Mouse (Mus musculus): ENCODE measurements around the gene Trdmt1. TPM values are rescaled to one million over a fixed set of nuclear protein-coding genes. Genes with fewer than 3 reads are reported as not detected.

Gene Trdmt1
- total and polyA plus RNA-seq, 2 experiments from 2014 or later = 10.3 to 19.0 TPM

GRCm38 (mm10) chr2:13522106-13522505, 22.4 kb downstream of the Trdmt1 start:
- no peak for DNase-seq (ENCODE audit: low spot score)
- Histone ChIP-seq H3K9ac (replicated peaks; ENCODE audit: low read depth, low read length) (no peak overlapping the region), H3K4me3 (ENCODE audit: low read depth, low read length) (no peak overlapping the region), H3K4me1 (ENCODE audit: control insufficient read depth, insufficient read depth) (0 out of 2 replicates have a peak, but pooled peaks cover 2% of the 10 kb centered on the region), H3K36me3 (replicated peaks; ENCODE audit: control insufficient read depth, insufficient read depth, low read length) (peaks cover 14% of the 10 kb centered on the region), H3K27ac (ENCODE audit: low read depth) (no peak overlapping the region), H3K4me2 (ENCODE audit: low read depth, low read length) (no peak overlapping the region), H3K9me3 (replicated peaks; ENCODE audit: control insufficient read depth, low read length) (no peaks in the 10 kb centered on the region), H3K27me3 (ENCODE audit: control insufficient read depth, insufficient read depth, low read length) (no peaks in the 10 kb centered on the region)
- TF ChIP-seq CTCF (IDR thresholded peaks at IDR 0.05; ENCODE audit: low read depth) (no peak), EP300 (IDR thresholded peaks at IDR 0.05; ENCODE audit: low read depth) (no peak)
- WGBS = 34% methylated on average over 8 of the region's 8 CpGs
- no peak for ATAC-seq (ENCODE audit: insufficient read depth, low read depth)

- no peaks in the 10 kb centered on the region for H3K9me3 ChIP-seq (replicated peaks; ENCODE audit: control insufficient read depth, low read length)
- H3K4me2 ChIP-seq (ENCODE audit: low read depth, low read length) = no peak overlapping the region
- H3K9ac ChIP-seq (replicated peaks; ENCODE audit: low read depth, low read length) = no peak overlapping the region
- no peak for TF ChIP-seq EP300 (IDR thresholded peaks at IDR 0.05; ENCODE audit: low read depth)
- TF ChIP-seq CTCF (IDR thresholded peaks at IDR 0.05; ENCODE audit: low read depth) = no peak
- H3K27me3 ChIP-seq (ENCODE audit: control insufficient read depth, insufficient read depth, low read length) = no peaks in the 10 kb centered on the region
- WGBS = 59% methylated on average over 4 of the region's 4 CpGs
- ATAC-seq (ENCODE audit: insufficient read depth, low read depth) (no peak), DNase-seq (ENCODE audit: low spot score) (no peak)
- H3K4me3 ChIP-seq (ENCODE audit: low read depth, low read length) = no peak overlapping the region
- no peak overlapping the region for H3K27ac ChIP-seq (ENCODE audit: low read depth)
- H3K4me1 ChIP-seq (ENCODE audit: control insufficient read depth, insufficient read depth) = no peaks in the 10 kb centered on the region
- H3K36me3 ChIP-seq (replicated peaks; ENCODE audit: control insufficient read depth, insufficient read depth, low read length) = peaks cover 41% of the 10 kb centered on the region
These were observed 29.5 kb downstream of the Trdmt1 start for GRCm38 (mm10) chr2:13514949-13515348.

- Histone ChIP-seq H3K4me2 (ENCODE audit: low read depth, low read length) (no peak overlapping the region), H3K4me1 (ENCODE audit: control insufficient read depth, insufficient read depth) (no peaks in the 10 kb centered on the region), H3K27me3 (ENCODE audit: control insufficient read depth, insufficient read depth, low read length) (no peaks in the 10 kb centered on the region), H3K4me3 (ENCODE audit: low read depth, low read length) (no peak overlapping the region), H3K27ac (ENCODE audit: low read depth) (no peak overlapping the region), H3K9ac (replicated peaks; ENCODE audit: low read depth, low read length) (no peak overlapping the region), H3K9me3 (replicated peaks; ENCODE audit: control insufficient read depth, low read length) (no peaks in the 10 kb centered on the region), H3K36me3 (replicated peaks; ENCODE audit: control insufficient read depth, insufficient read depth, low read length) (no peaks in the 10 kb centered on the region)
- TF ChIP-seq CTCF (IDR thresholded peaks at IDR 0.05; ENCODE audit: low read depth) = no peak
- no peak for TF ChIP-seq EP300 (IDR thresholded peaks at IDR 0.05; ENCODE audit: low read depth)
- 86% methylated on average over 2 of the region's 2 CpGs for WGBS
- DNase-seq (ENCODE audit: low spot score) (no peak), ATAC-seq (ENCODE audit: insufficient read depth, low read depth) (no peak)
These were observed 41.8 kb downstream of the Trdmt1 start for GRCm38 (mm10) chr2:13502717-13503116.

- no peaks in the 10 kb centered on the region for H3K4me1 ChIP-seq (ENCODE audit: control insufficient read depth, insufficient read depth)
- no peak overlapping the region for H3K27ac ChIP-seq (ENCODE audit: low read depth)
- no peaks in the 10 kb centered on the region for H3K9me3 ChIP-seq (replicated peaks; ENCODE audit: control insufficient read depth, low read length)
- no peak overlapping the region for H3K4me3 ChIP-seq (ENCODE audit: low read depth, low read length)
- ATAC-seq (ENCODE audit: insufficient read depth, low read depth) (no peak), DNase-seq (ENCODE audit: low spot score) (no peak)
- no peaks in the 10 kb centered on the region for H3K27me3 ChIP-seq (ENCODE audit: control insufficient read depth, insufficient read depth, low read length)
- TF ChIP-seq CTCF (IDR thresholded peaks at IDR 0.05; ENCODE audit: low read depth) = no peak
- no peak for TF ChIP-seq EP300 (IDR thresholded peaks at IDR 0.05; ENCODE audit: low read depth)
- 54% methylated on average over 5 of the region's 5 CpGs for WGBS
- no peaks in the 10 kb centered on the region for H3K36me3 ChIP-seq (replicated peaks; ENCODE audit: control insufficient read depth, insufficient read depth, low read length)
- no peak overlapping the region for H3K4me2 ChIP-seq (ENCODE audit: low read depth, low read length)
- H3K9ac ChIP-seq (replicated peaks; ENCODE audit: low read depth, low read length) = no peak overlapping the region
These were observed 42.9 kb downstream of the Trdmt1 start for GRCm38 (mm10) chr2:13501553-13501952.

GRCm38 (mm10) chr2:13500298-13500999, 44.0 kb downstream of the Trdmt1 start:
- Histone ChIP-seq H3K4me3 (ENCODE audit: low read depth, low read length) (no peak overlapping the region), H3K4me2 (ENCODE audit: low read depth, low read length) (no peak overlapping the region), H3K9me3 (replicated peaks; ENCODE audit: control insufficient read depth, low read length) (no peaks in the 10 kb centered on the region), H3K4me1 (ENCODE audit: control insufficient read depth, insufficient read depth) (no peaks in the 10 kb centered on the region), H3K27ac (ENCODE audit: low read depth) (no peak overlapping the region), H3K27me3 (ENCODE audit: control insufficient read depth, insufficient read depth, low read length) (no peaks in the 10 kb centered on the region), H3K36me3 (replicated peaks; ENCODE audit: control insufficient read depth, insufficient read depth, low read length) (no peaks in the 10 kb centered on the region), H3K9ac (replicated peaks; ENCODE audit: low read depth, low read length) (no peak overlapping the region)
- ATAC-seq (ENCODE audit: insufficient read depth, low read depth) (no peak), DNase-seq (ENCODE audit: low spot score) (no peak)
- 60% methylated on average over 5 of the region's 5 CpGs for WGBS
- TF ChIP-seq CTCF (IDR thresholded peaks at IDR 0.05; ENCODE audit: low read depth) (no peak), EP300 (IDR thresholded peaks at IDR 0.05; ENCODE audit: low read depth) (no peak)

- no peak overlapping the region for H3K9ac ChIP-seq (replicated peaks; ENCODE audit: low read depth, low read length)
- TF ChIP-seq CTCF (IDR thresholded peaks at IDR 0.05; ENCODE audit: low read depth) (no peak), EP300 (IDR thresholded peaks at IDR 0.05; ENCODE audit: low read depth) (no peak)
- WGBS = 75% methylated on average over 7 of the region's 7 CpGs
- no peak for DNase-seq (ENCODE audit: low spot score)
- no peak for ATAC-seq (ENCODE audit: insufficient read depth, low read depth)
- no peaks in the 10 kb centered on the region for H3K27me3 ChIP-seq (ENCODE audit: control insufficient read depth, insufficient read depth, low read length)
- no peaks in the 10 kb centered on the region for H3K4me1 ChIP-seq (ENCODE audit: control insufficient read depth, insufficient read depth)
- H3K4me3 ChIP-seq (ENCODE audit: low read depth, low read length) = no peak overlapping the region
- no peak overlapping the region for H3K27ac ChIP-seq (ENCODE audit: low read depth)
- H3K36me3 ChIP-seq (replicated peaks; ENCODE audit: control insufficient read depth, insufficient read depth, low read length) = no peaks in the 10 kb centered on the region
- no peaks in the 10 kb centered on the region for H3K9me3 ChIP-seq (replicated peaks; ENCODE audit: control insufficient read depth, low read length)
- H3K4me2 ChIP-seq (ENCODE audit: low read depth, low read length) = no peak overlapping the region
These were observed 45.3 kb downstream of the Trdmt1 start for GRCm38 (mm10) chr2:13499196-13499595.
